Mouse (Mus musculus) heart, adult 2 months (tissue): ENCODE results near the gene Rnaset2a. TPM values are rescaled to one million over a fixed set of nuclear protein-coding genes. Genes with fewer than 3 reads are reported as not detected.
"Not testable (repeated sequence)": the region's sequence is repeated elsewhere in the genome, so short reads cannot be mapped to it uniquely, and the experiment has no call there.

Experiments used
- DNase-seq, 2 experiments: peaks; one replicate each; pipeline ENCODE4 v3.0.0; 2021
- H3K27ac ChIP-seq: fragments of 200-600 bp; 2 replicates; pipeline ENCODE4 v1.8.1; 2022
- H3K27me3 ChIP-seq: fragments of 200-500 bp; 2 replicates; pipeline ENCODE4 v1.6.1; 2012; ENCODE audit warnings: mild to moderate bottlenecking, low read length, inconsistent platforms, mixed read lengths; ENCODE audit not compliant: control insufficient read depth, insufficient read depth
- H3K36me3 ChIP-seq: fragments of 200-500 bp; 2 replicates; pipeline ENCODE4 v1.6.1; 2012; ENCODE audit warnings: low read length, inconsistent platforms; ENCODE audit not compliant: control insufficient read depth, insufficient read depth
- H3K4me1 ChIP-seq: fragments of 200-500 bp; 2 replicates; pipeline ENCODE4 v1.6.1; 2011; ENCODE audit warnings: low read length; ENCODE audit not compliant: control insufficient read depth, insufficient read depth
- H3K4me3 ChIP-seq: fragments of 200-600 bp; 2 replicates; pipeline ENCODE4 v1.8.1; 2022
- H3K79me2 ChIP-seq: fragments of 200-500 bp; replicated peaks from 2 replicates; pipeline ENCODE4 v1.6.1; 2012; ENCODE audit warnings: mild to moderate bottlenecking, inconsistent platforms, low read length, moderate library complexity, mixed read lengths; ENCODE audit not compliant: control insufficient read depth, insufficient read depth
- H3K9ac ChIP-seq: fragments of 200-500 bp; 2 replicates; pipeline ENCODE4 v1.6.1; 2012; ENCODE audit warnings: low read depth, mild to moderate bottlenecking, control low read depth, inconsistent platforms, low read length, mixed read lengths
- CTCF ChIP-seq: fragments of 200-600 bp; IDR thresholded peaks from 2 replicates; pipeline ENCODE4 v1.8.1; 2022; ENCODE audit warnings: antibody characterized with exemption, mild to moderate bottlenecking, moderate library complexity
- WGBS: fragments of 180-500 bp; shearing (Covaris S2); methylation state at CpG from one replicate; pipeline ENCODE4 v1.1.7; 2018; 5-methylcytosine and 5-hydroxymethylcytosine counted together
- intact Hi-C: fragments of 180-260 bp; cut with DNase I; formaldehyde crosslinking; loops from one replicate; pipeline ENCODE4 v1.15.1; 2025
- polyA plus RNA-seq: library from polyadenylated mRNA; depleted of rRNA; stranded (reverse); fragments of >200 nt; gene quantifications from 2 replicates; pipeline ENCODE4 v1.2.3, GENCODE M21; 2012
- total RNA-seq, 2 experiments: library from RNA; stranded (reverse); gene quantifications; 2 replicates each; pipeline ENCODE4 v1.2.3; 2021

Rnaset2a gene
- total and polyA plus RNA-seq, 3 experiments, result 22.1 to 46.0 (median 28.9) TPM

- intact Hi-C loops, H3K27ac ChIP-seq, H3K9ac ChIP-seq, H3K79me2 ChIP-seq, H3K27me3 ChIP-seq, H3K36me3 ChIP-seq, H3K4me3 ChIP-seq, H3K4me1 ChIP-seq: not testable (repeated sequence)
- 45% methylated on average over 3 of the region's 3 CpGs for WGBS
- peak; percentile 60 for TF ChIP-seq CTCF
- peak; percentile 33 to 41 for DNase-seq
Observed at GRCm38 (mm10) chr17:8160969-8161368, 13.1 kb upstream of the Rnaset2a start.

- DNase-seq, H3K27me3 ChIP-seq, intact Hi-C loops: not testable (repeated sequence)
Observed at GRCm38 (mm10) chr17:8158627-8159026, 10.7 kb upstream of the Rnaset2a start.

GRCm38 (mm10) chr17:8155982-8156381 lies 8.1 kb upstream of the Rnaset2a start:
- intact Hi-C loops, H3K4me3 ChIP-seq, DNase-seq, H3K27me3 ChIP-seq, H3K4me1 ChIP-seq, H3K9ac ChIP-seq, H3K79me2 ChIP-seq, H3K36me3 ChIP-seq, H3K27ac ChIP-seq: not testable (repeated sequence)
- 100% methylated on average over 1 of the region's 8 CpGs for WGBS

More at GRCm38 (mm10) chr17:8158627-8159026, 10.7 kb upstream of the Rnaset2a start:
- H3K27ac ChIP-seq, H3K4me1 ChIP-seq, H3K9ac ChIP-seq, H3K36me3 ChIP-seq, H3K79me2 ChIP-seq, H3K4me3 ChIP-seq: not testable (repeated sequence)
- no CpG with 5 or more reads among the region's 1 CpGs for WGBS

- H3K36me3 ChIP-seq, H3K79me2 ChIP-seq, H3K9ac ChIP-seq, H3K4me3 ChIP-seq, intact Hi-C loops, DNase-seq, H3K4me1 ChIP-seq, H3K27me3 ChIP-seq, H3K27ac ChIP-seq: not testable (repeated sequence)
- 78% methylated on average over 6 of the region's 7 CpGs for WGBS
Observed at GRCm38 (mm10) chr17:8155010-8155409, 7.1 kb upstream of the Rnaset2a start.

GRCm38 (mm10) chr17:8146931-8147330 lies 966 bp downstream of the Rnaset2a start:
- intact Hi-C loops, H3K27me3 ChIP-seq, DNase-seq, H3K4me1 ChIP-seq, H3K27ac ChIP-seq, H3K36me3 ChIP-seq, H3K79me2 ChIP-seq: not testable (repeated sequence)
- peak overlapping the region; percentile 69; the same call in 1 of the 2 replicates for H3K4me3 ChIP-seq
- WGBS, result 22% methylated on average over 5 of the region's 5 CpGs
- H3K9ac ChIP-seq, result peak overlapping the region; percentile 60

GRCm38 (mm10) chr17:8143802-8144673 lies 3.9 kb downstream of the Rnaset2a start:
- H3K27me3 ChIP-seq, H3K36me3 ChIP-seq, H3K4me1 ChIP-seq, intact Hi-C loops, H3K4me3 ChIP-seq, H3K79me2 ChIP-seq: not testable (repeated sequence)
- WGBS, result 19% methylated on average over 13 of the region's 14 CpGs
- H3K27ac ChIP-seq, result peak overlapping the region; percentile 70
- H3K9ac ChIP-seq, result peak overlapping the region; percentile 34; the same call in 1 of the 2 replicates
- DNase-seq, result peak; percentile 56 to 66

- H3K9ac ChIP-seq, H3K4me3 ChIP-seq, intact Hi-C loops, H3K27ac ChIP-seq, H3K36me3 ChIP-seq, H3K4me1 ChIP-seq, H3K79me2 ChIP-seq, H3K27me3 ChIP-seq: not testable (repeated sequence)
- 61% methylated on average over 3 of the region's 3 CpGs for WGBS
- peak in 1 of 2 experiments; percentile 18 for DNase-seq
Observed at GRCm38 (mm10) chr17:8140210-8140609, 7.7 kb downstream of the Rnaset2a start.

- H3K9ac ChIP-seq, DNase-seq, H3K27ac ChIP-seq, H3K27me3 ChIP-seq, H3K4me1 ChIP-seq, H3K79me2 ChIP-seq, H3K36me3 ChIP-seq, H3K4me3 ChIP-seq, intact Hi-C loops: not testable (repeated sequence)
- WGBS, result 88% methylated on average over 5 of the region's 5 CpGs
Observed at GRCm38 (mm10) chr17:8138116-8138515, 9.8 kb downstream of the Rnaset2a start.

- H3K4me3 ChIP-seq, H3K9ac ChIP-seq, intact Hi-C loops, H3K79me2 ChIP-seq, H3K36me3 ChIP-seq, H3K4me1 ChIP-seq, DNase-seq, H3K27ac ChIP-seq, H3K27me3 ChIP-seq: not testable (repeated sequence)
- no CpG with 5 or more reads among the region's 6 CpGs for WGBS
Observed at GRCm38 (mm10) chr17:8130849-8131248, 17.0 kb downstream of the Rnaset2a start.

- WGBS, result 84% methylated on average over 9 of the region's 9 CpGs
- H3K4me1 ChIP-seq, H3K27me3 ChIP-seq, H3K79me2 ChIP-seq, H3K9ac ChIP-seq, H3K4me3 ChIP-seq, H3K36me3 ChIP-seq, intact Hi-C loops, DNase-seq, H3K27ac ChIP-seq: not testable (repeated sequence)
Observed at GRCm38 (mm10) chr17:8129578-8129977, 18.3 kb downstream of the Rnaset2a start.
